Mouse (Mus musculus) macrophage (primary cell): ENCODE data around the gene Chga. TPM values are rescaled to one million over a fixed set of nuclear protein-coding genes. Genes with fewer than 3 reads are reported as not detected.

Source experiments
- H3K27ac ChIP-seq: fragments of 350-480 bp; formaldehyde crosslinking; 2 replicates; pipeline ENCODE4 v1.9.0; 2021
- H3K36me3 ChIP-seq: fragments of 350-480 bp; formaldehyde crosslinking; 2 replicates; pipeline ENCODE4 v1.9.0; 2021; ENCODE audit errors: inconsistent target
- H3K4me3 ChIP-seq: fragments of 350-480 bp; formaldehyde crosslinking; 2 replicates; pipeline ENCODE4 v1.9.0; 2021; ENCODE audit errors: inconsistent target
- H3K79me2 ChIP-seq: fragments of 350-480 bp; formaldehyde crosslinking; 2 replicates; pipeline ENCODE4 v1.9.0; 2021; ENCODE audit errors: inconsistent target
- WGBS: methylation state at CpG from one replicate; pipeline ENCODE4 v1.1.7; 2026; ENCODE audit warnings: inconsistent platforms; ENCODE audit not compliant: missing documents; 5-methylcytosine and 5-hydroxymethylcytosine counted together
- polyA plus RNA-seq: library from polyadenylated mRNA; stranded (reverse); fragments of 250-400 nt; gene quantifications from 3 replicates; pipeline ENCODE4 v1.2.4, GENCODE M21; 2018; ENCODE audit warnings: inconsistent platforms

Gene Chga
- polyA plus RNA-seq, 1 experiment from 2014 or later = not detected

DNA sequence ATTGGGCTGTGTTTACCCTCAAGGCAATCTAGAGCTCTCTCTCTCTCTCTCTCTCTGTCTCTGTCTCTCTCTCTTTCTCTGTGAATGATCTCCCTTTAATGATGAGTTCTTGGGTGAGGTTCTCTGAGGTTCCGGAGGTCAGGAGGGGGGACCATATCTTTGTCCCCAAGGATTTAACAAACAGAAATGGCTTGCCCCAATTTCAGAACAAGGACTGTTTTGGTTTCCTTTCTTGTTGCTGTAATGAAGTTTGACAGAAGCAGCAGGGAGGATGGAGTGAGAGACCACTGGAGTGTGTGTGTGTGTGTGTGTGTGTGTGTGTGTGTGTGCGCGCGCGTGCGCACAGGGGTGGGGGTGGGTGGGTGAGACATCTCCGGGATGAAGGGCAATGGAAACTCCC lies 13.6 kb upstream of the Chga start:
- Histone ChIP-seq H3K4me3 (no peak overlapping the region), H3K36me3 (no peaks in the 10 kb centered on the region), H3K27ac (no peak overlapping the region), H3K79me2 (no peaks in the 10 kb centered on the region)
- WGBS = 93% methylated on average over 6 of the region's 7 CpGs

DNA sequence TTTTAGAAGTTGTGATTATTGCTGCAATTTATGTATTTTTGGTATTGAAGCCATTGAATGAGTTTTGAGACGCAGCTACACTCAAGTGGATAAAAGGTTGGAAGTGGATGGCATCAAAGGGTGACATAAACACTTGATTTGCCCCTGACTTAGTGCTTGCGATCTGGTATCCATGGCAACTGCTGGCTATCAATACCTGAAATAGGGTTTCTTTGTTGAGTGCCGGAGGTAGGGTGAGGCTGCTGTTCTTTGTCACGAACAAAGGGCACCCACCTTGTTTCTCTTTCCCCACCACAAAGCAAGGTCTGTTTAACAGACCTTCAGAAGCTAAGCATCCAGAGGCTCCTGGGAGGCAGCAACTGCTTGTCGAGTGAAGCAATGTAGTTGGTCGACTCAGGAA lies 9.6 kb upstream of the Chga start:
- H3K4me3 ChIP-seq = no peak overlapping the region
- 83% methylated on average over 6 of the region's 6 CpGs for WGBS
- no peaks in the 10 kb centered on the region for H3K36me3 ChIP-seq
- no peak overlapping the region for H3K27ac ChIP-seq
- no peaks in the 10 kb centered on the region for H3K79me2 ChIP-seq

DNA sequence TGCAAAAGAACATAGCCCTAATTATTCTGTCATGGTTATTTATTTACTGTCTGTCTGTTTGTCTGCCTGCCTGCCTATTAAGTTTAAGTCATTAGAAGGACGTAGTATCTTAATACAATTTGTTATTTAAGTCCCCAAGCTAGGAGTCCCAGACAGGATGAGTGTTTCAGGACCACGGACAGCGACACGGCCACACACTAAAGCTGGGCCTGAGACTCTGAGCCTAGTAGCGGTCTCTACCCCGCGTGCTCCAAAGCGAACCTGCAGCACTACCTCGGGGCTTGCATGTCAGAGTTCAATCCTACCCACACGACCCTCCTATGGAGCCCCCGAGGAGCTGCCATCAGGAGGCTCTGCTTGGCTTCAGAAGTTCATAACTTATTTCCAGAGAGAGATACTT lies 4.2 kb upstream of the Chga start:
- H3K27ac ChIP-seq = no peak overlapping the region
- no peak overlapping the region for H3K4me3 ChIP-seq
- H3K36me3 ChIP-seq = no peaks in the 10 kb centered on the region
- 6% methylated on average over 11 of the region's 11 CpGs for WGBS
- no peaks in the 10 kb centered on the region for H3K79me2 ChIP-seq

DNA sequence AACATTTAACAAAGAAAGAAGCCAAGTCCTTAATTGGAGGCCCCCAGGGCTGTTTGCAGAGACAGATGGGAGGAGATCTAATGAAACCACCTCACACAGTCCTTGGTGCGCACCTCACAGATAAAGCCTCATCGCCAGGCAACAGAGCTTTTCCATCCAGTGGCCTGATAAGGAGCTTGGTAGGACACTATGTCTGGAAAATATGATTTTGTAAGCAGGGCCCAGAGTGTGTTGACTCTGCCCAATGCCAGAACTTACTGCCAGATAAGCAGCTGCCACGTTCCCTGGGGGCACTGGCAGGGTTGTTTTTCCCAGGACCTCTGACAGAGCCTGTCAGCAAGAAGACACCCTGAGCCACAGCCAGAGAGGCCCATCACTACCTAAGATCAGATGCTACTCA lies 3.6 kb upstream of the Chga start:
- H3K36me3 ChIP-seq = no peaks in the 10 kb centered on the region
- 85% methylated on average over 3 of the region's 3 CpGs for WGBS
- no peak overlapping the region for H3K4me3 ChIP-seq
- H3K79me2 ChIP-seq = no peaks in the 10 kb centered on the region
- H3K27ac ChIP-seq = no peak overlapping the region

DNA sequence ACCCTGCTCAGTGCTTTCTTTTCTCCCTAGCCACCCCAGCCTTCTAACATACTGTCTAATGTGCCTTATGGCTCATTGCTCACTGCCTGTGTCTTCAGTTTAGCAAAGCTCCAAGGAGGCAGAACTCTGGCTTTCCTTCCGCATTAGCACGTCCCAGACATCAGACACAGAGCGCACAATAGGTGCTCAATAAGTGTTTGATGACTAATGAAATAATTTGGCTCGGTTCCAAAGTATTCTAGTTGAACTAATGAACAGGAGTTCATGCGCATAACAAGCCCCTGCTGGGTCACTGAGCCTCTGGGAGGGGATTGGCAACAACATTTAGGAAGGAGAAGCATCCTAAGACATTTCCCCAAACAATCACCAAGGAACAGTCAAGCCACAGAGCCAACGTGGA lies 2.8 kb upstream of the Chga start:
- WGBS = 70% methylated on average over 6 of the region's 6 CpGs
- Histone ChIP-seq H3K79me2 (no peaks in the 10 kb centered on the region), H3K36me3 (no peaks in the 10 kb centered on the region), H3K4me3 (no peak overlapping the region), H3K27ac (no peak overlapping the region)

DNA sequence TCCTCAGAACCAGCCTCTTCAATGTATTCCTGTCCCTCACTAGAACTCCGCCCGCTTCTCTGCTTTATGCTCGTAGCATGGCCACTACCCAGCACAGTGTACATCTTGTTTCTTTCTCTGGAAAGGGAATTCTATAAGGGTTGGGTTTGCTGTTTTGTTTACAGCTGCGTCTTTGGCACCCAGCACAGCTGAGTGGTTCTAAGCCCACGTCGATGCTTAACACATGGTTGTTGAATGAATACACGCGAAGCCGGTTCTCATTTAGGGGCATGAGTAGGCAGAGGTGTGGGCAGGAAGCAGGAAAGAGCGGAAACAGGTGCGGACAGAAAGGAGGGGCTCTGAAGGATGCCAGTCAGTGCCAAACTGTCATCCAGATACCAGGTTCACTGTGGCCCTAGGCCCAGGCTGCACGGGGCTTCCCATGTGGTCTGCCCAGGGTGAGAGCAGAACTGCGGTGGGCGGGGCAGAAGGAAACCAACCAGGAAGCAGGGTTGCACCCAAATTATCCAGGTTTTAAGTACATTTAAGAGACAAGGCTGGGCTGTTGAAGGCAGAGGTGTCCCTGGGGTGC lies 979 bp upstream of the Chga start:
- H3K36me3 ChIP-seq = no peaks in the 10 kb centered on the region
- 39% methylated on average over 14 of the region's 14 CpGs for WGBS
- no peaks in the 10 kb centered on the region for H3K79me2 ChIP-seq
- no peak overlapping the region for H3K27ac ChIP-seq
- H3K4me3 ChIP-seq = no peak overlapping the region

DNA sequence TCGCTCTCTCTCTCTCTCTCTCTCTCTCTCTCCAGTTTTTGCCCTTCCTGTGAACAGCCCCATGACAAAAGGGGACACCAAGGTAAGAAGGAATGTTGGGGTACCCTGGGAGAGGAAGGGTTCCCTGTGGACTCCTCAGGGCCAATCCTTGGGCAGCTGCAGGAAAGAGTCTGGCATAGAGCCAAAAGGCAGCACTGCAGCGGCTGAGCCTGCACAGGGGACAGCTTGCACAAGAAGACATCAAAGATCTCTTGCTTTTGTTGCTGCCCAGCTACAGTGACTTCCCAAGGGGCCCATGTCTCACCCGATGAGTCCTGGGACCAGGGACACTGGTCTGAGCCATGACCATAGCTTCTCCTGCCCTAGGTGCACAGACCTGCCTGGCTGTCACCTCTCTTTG lies 1.1 kb downstream of the Chga start:
- Histone ChIP-seq H3K27ac (no peak overlapping the region), H3K79me2 (no peaks in the 10 kb centered on the region), H3K4me3 (no peak overlapping the region), H3K36me3 (no peaks in the 10 kb centered on the region)
- whole genome bisulfite sequencing = 76% methylated on average over 3 of the region's 3 CpGs

DNA sequence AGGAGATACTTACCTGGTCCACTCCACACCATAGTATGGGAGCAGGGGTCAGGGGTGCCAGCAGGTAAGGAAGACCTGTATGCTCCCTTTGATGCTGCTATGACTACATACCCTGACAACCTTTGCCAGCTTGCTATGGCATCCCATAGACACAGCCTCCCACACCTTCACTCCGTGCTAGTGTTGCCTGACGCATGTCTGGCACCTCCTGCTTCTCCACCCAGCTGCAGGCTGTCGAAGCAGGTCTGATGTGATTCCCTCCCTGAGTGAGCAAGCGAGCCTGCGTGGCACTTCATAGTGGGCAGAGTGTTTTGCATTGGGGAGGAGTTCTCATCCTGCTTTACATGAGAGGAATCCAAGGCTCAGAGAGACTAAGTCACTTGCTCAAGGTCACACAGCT lies 2.6 kb downstream of the Chga start:
- Histone ChIP-seq H3K4me3 (no peak overlapping the region), H3K36me3 (no peaks in the 10 kb centered on the region), H3K79me2 (no peaks in the 10 kb centered on the region), H3K27ac (no peak overlapping the region)
- WGBS = 86% methylated on average over 5 of the region's 5 CpGs

DNA sequence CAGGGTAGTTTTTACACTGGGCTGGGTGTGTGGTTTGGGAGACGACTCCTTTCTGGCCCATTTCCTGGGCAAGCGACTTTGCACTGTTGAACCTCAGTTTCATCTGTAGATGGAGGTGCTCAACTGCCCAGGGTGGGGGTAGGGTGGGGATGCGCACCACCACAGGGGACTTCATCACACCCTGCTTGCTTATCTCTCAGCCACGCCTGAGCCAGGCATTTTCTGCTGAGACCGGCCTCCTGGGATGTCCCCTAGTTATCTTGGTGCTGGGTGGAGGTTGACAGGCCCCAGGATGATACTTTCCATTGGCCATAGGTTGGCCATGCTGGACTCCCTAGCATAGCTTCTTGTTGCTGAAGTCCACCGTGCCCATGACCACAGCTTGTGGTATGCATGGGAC lies 10.3 kb downstream of the Chga start:
- WGBS = 45% methylated on average over 5 of the region's 6 CpGs
- Histone ChIP-seq H3K4me3 (no peak overlapping the region), H3K79me2 (no peaks in the 10 kb centered on the region), H3K36me3 (no peaks in the 10 kb centered on the region), H3K27ac (no peak overlapping the region)

DNA sequence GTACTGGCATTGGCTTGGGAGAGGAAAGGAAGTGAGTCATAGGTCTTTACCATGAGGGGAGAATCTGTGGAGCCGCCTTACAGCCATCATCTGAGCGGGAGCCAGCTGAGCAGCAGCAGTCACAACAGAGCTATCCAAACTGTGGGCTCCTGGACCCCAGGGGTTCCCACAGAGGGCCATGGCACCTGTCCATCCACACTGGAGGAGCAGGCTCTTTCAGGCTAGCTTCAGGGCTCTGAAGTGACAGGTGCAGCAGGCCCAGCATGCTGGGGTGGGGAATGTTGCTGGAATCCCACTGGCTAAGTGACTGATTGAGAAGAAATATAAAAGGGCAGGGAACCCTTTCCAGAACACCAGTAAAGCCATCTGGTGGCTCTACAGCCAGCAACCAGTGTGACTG lies 12.2 kb downstream of the Chga start:
- Histone ChIP-seq H3K4me3 (no peak overlapping the region), H3K79me2 (no peaks in the 10 kb centered on the region), H3K27ac (no peak overlapping the region), H3K36me3 (peaks cover 1% of the 10 kb centered on the region; the same call in 1 of the 2 replicates)
- WGBS = 58% methylated on average over 2 of the region's 2 CpGs

DNA sequence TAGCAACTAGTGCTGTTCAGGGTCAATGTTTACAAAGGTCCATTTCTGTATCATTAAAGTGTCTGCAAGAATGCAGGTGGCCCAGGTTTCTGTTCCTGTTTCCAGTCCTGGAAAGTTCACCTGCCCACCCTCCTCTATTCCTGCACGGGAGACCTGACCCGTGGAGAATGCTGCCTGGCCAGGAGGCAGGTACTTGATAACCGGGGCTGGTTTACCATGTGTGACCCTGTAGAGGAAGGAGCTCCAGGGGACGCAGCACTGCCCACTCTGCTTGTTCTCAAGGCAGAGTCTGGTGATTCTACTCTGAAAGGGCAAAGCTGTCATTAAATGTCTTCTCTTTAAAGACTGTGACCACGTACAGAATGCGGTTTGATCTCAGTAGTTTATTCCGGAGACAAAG lies 13.4 kb downstream of the Chga start:
- Histone ChIP-seq H3K4me3 (no peak overlapping the region), H3K27ac (no peak overlapping the region), H3K36me3 (peaks cover 14% of the 10 kb centered on the region), H3K79me2 (no peaks in the 10 kb centered on the region)
- WGBS = 78% methylated on average over 5 of the region's 7 CpGs

DNA sequence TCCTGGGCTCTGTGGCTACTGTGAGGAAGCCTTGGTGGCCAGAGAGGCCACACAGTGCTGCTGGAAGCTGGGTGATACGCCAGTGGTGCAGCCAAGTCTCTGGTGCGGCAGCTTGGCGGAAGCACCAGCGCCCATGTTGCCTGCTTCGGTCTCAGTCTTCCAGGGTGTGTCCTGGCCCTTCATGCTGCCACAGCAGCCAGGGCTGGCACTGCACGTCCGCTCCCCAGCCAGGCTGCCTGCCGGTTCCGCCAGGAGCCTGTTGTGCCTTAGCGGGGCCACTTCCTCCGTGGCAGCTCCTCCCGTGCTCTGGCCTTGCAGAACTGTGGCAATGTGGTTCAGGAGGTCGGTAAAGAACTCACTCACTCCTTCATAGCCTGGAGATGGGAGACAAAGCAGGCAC lies 15.3 kb downstream of the Chga start:
- whole genome bisulfite sequencing = 77% methylated on average over 10 of the region's 13 CpGs
- H3K79me2 ChIP-seq = no peaks in the 10 kb centered on the region
- peaks cover 26% of the 10 kb centered on the region for H3K36me3 ChIP-seq
- no peak overlapping the region for H3K27ac ChIP-seq
- H3K4me3 ChIP-seq = no peak overlapping the region

DNA sequence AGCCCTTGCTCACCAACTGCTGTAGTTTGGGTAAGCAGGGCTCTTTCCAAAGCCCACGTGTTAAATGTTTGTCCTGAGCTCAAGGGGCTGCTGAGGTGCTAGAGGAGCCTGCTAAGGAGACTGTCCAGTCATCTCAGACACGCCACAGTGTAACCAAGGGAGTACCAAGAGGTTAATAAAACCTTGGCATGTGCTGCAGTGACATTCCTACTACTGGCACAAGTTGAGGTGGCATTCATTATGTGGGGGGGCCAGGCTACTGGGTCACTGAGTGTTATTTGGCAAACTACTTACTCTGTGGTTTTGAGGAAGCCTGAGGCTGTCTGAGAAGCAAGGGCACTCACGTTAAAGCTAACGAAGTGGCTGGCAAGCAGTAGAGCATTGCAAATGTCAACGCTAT lies 16.0 kb downstream of the Chga start:
- no peak overlapping the region for H3K4me3 ChIP-seq
- H3K79me2 ChIP-seq = no peaks in the 10 kb centered on the region
- no peak overlapping the region for H3K27ac ChIP-seq
- 50% methylated on average over 5 of the region's 5 CpGs for WGBS
- peaks cover 26% of the 10 kb centered on the region for H3K36me3 ChIP-seq

DNA sequence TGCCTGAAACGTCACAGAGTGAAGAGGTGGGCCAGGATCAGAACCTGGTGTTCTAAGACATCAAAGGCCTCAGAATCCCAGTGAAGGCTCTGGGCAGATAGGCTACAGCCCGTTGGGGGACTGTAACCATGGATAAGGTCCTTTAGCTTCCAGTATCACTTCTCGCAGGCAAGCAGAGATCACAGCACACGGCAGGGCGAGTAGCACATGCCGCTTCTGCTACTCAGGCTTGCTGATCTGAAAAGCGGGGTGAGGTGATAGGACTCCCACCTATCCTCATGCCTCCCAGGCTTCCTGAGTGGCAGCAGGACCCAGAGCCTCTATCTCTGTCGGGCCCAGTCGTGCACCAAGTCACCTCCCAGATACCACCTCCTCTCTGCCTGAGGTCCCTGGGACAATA lies 16.9 kb downstream of the Chga start:
- Histone ChIP-seq H3K36me3 (peaks cover 35% of the 10 kb centered on the region), H3K79me2 (no peaks in the 10 kb centered on the region), H3K27ac (no peak overlapping the region), H3K4me3 (no peak overlapping the region)
- WGBS = 95% methylated on average over 9 of the region's 9 CpGs

DNA sequence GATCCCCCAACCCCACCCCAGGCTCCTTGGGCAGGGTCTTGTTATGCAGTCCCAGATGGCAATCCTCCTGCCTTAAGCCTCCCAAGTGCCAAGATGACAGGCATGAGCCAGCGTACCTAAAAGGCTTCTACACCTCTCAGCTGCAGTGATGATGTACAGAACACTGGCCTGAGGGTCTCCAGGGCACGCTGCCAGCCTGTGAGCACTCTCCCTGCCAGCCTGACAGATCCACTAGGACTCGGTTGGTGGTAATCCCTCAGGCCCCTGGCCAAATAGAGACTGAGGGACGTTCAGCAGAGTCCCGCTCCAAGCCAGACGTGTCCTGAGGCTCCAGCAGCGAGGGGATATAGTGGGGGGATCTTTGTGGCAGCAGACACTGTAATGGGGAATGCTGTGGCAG lies 18.3 kb downstream of the Chga start:
- WGBS = 93% methylated on average over 7 of the region's 7 CpGs
- no peak overlapping the region for H3K4me3 ChIP-seq
- H3K79me2 ChIP-seq = no peaks in the 10 kb centered on the region
- peaks cover 48% of the 10 kb centered on the region for H3K36me3 ChIP-seq
- H3K27ac ChIP-seq = no peak overlapping the region

DNA sequence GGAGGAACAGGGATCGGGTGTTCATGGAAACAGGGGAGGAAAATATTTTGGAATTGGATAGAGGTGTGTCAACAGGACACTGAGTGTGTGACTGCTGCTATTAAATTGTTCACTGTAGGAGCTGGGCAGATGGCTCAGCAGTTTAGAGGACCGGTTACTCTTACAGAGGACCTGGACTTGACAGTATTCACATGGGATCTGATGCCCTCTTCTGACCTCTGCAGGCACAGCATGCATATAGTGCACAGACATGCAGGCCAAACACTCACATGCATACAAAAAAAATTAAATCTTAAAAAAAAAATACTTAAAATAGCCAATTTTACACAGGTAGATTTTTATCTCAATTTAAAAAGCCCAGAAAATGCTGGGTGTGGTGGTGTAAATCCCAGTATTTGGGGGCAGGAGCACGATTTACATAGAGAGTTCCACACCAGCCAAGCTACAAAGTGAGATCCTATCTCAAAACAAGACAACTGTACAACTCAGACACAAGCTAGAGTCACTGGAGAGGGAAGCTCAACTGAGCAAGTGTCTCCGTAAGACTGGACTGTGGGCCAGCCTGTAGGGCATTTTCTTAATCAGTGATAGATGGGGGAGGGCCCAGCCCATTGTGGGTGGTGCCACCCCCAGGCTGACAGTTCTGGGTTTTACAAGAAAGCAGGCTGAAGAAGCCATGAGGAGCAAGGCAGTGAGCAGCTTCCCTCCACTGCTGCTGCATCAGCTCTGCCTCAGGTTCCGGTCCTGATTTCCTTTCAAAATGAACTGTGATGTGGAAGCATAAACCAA lies 21.0 kb downstream of the Chga start:
- H3K4me3 ChIP-seq = no peak overlapping the region
- 94% methylated on average over 5 of the region's 5 CpGs for WGBS
- H3K79me2 ChIP-seq = no peaks in the 10 kb centered on the region
- H3K27ac ChIP-seq = no peak overlapping the region
- peaks cover 59% of the 10 kb centered on the region for H3K36me3 ChIP-seq
